Mouse (Mus musculus) heart, postnatal 0 days (tissue): ENCODE measurements around the gene Egfl7.

Experiments
- CTCF ChIP-seq: IDR thresholded peaks from 2 replicates; pipeline ENCODE4 v1.5.1; 2016; ENCODE audit warnings: antibody characterized with exemption, control low read depth, low read depth
- EP300 ChIP-seq: IDR thresholded peaks from 2 replicates; pipeline ENCODE4 v1.6.1; 2016; ENCODE audit warnings: antibody characterized with exemption, low read depth

- TF ChIP-seq CTCF (no peak), EP300 (peak; percentile 31; the same call in 1 of the 2 replicates)
Observed at GRCm38 (mm10) chr2:26544265-26544664, 35.5 kb upstream of the Egfl7 start.
